In genomic region chr15:97504325-97504724, GRCm38 (mm10) we compare ENCODE assay signal across 16 mouse cellular contexts.
"Had no signal": no experiment of that assay in that cellular context is flagged by ENCODE, and none has a peak within 500 bp of the region (broad histone marks: within the 10 kb centered on the region; RNA-seq: fewer than 3 reads in every experiment).

No protein-coding gene starts in this region.

- H3K4me1 ChIP-seq: liver, embryonic 12.5 days; midbrain, embryonic 12.5 days; neural tube, embryonic 13.5 days; stomach, embryonic 15.5 days had no signal

- H3K9ac ChIP-seq: limb, embryonic 15.5 days; liver, embryonic 12.5 days; lung, embryonic 14.5 days; midbrain, embryonic 12.5 days; neural tube, embryonic 13.5 days; stomach, embryonic 15.5 days had no signal

- H3K27ac ChIP-seq: layer of hippocampus, adult 2 months; limb, embryonic 15.5 days; liver, embryonic 12.5 days; midbrain, embryonic 12.5 days; neural tube, embryonic 13.5 days; stomach, embryonic 15.5 days had no signal

- H3K27me3 ChIP-seq: limb, embryonic 15.5 days; liver, embryonic 12.5 days; midbrain, embryonic 12.5 days; neural tube, embryonic 13.5 days; stomach, embryonic 15.5 days had no signal

- ATAC-seq: liver, embryonic 12.5 days; midbrain, embryonic 16.5 days had no signal

- H3K36me3 ChIP-seq: limb, embryonic 15.5 days; liver, embryonic 12.5 days; midbrain, embryonic 12.5 days; neural tube, embryonic 13.5 days; stomach, embryonic 15.5 days had no signal

- H3K4me3 ChIP-seq: layer of hippocampus, adult 2 months; limb, embryonic 15.5 days; liver, embryonic 12.5 days; midbrain, embryonic 12.5 days; neural tube, embryonic 13.5 days; stomach, embryonic 15.5 days had no signal

- DNase-seq: kidney, adult 18-20 months; kidney, postnatal 10 days; kidney, postnatal 4 days; lung, embryonic 14.5 days; lung, postnatal 10 days; lung, postnatal 4 days; retina, postnatal 1 day; right cerebral cortex, postnatal 4 days; thymus, postnatal 4 days had no signal
